Mouse (Mus musculus) erythroblast, embryonic 14.5 days (primary cell): Measurements from ENCODE around the gene Cmtm4.

ENCODE experiments used
- GATA1 ChIP-seq: IDR thresholded peaks from 2 replicates; pipeline ENCODE4 v1.6.1; 2012; ENCODE audit warnings: low read length, inconsistent platforms, mixed read lengths
- TAL1 ChIP-seq: IDR thresholded peaks from 3 replicates; pipeline ENCODE4 v1.6.1; 2012; ENCODE audit warnings: low read length, inconsistent platforms, mixed read lengths

GRCm38 (mm10) chr8:104395703-104396357 lies at the start of gene Cmtm4:
- no peak for TF ChIP-seq TAL1
- TF ChIP-seq GATA1, result no peak
